ENCODE assay signal across 8 mouse cellular contexts in genomic region chr5:143526698-143527331, GRCm38 (mm10). TPM values are rescaled to one million over a fixed set of nuclear protein-coding genes. Genes with fewer than 3 reads are reported as not detected.
A peak's percentile ranks its signal among the peaks of the same experiment; 100 is the strongest.
DNase-seq lines count a peak whose midpoint lies in the region; ATAC-seq and TF ChIP-seq lines count a peak whose summit lies in the region.

No protein-coding gene starts in this region.

- H3K9me3 ChIP-seq in embryonic facial prominence, embryonic 10.5 days, result no peaks in the 10 kb centered on the region
- H3K9me3 ChIP-seq in hindbrain, embryonic 13.5 days, result no peaks in the 10 kb centered on the region
- H3K9me3 ChIP-seq in liver, embryonic 13.5 days (replicated peaks), result no peaks in the 10 kb centered on the region
- H3K9me3 ChIP-seq in neural tube, embryonic 11.5 days (ENCODE audit: control insufficient read depth, low read length), result no peaks in the 10 kb centered on the region

- H3K9ac ChIP-seq in hindbrain, embryonic 13.5 days, result peak overlapping the region; percentile 100
- peak overlapping the region; percentile 100 for H3K9ac ChIP-seq in liver, embryonic 13.5 days
- H3K9ac ChIP-seq in neural tube, embryonic 11.5 days (ENCODE audit: low read length), result peak overlapping the region; percentile 99

- no peak for ATAC-seq in hindbrain, embryonic 13.5 days (ENCODE audit: low FRiP score)
- ATAC-seq in liver, embryonic 13.5 days (ENCODE audit: low read depth), result 0 out of 2 replicates have a peak, but pooled peaks have one; percentile 2
- no peak for ATAC-seq in neural tube, embryonic 11.5 days (ENCODE audit: insufficient read depth, low FRiP score, low TSS enrichment)

- TF ChIP-seq CTCF in lung, adult 2 months (IDR thresholded peaks at IDR 0.05; ENCODE audit: insufficient read depth, low read length), result no peak

- H3K27ac ChIP-seq in embryonic facial prominence, embryonic 10.5 days (replicated peaks), result peak overlapping the region; percentile 100
- H3K27ac ChIP-seq in hindbrain, embryonic 13.5 days, result peak overlapping the region; percentile 96; the same call in 1 of the 2 replicates
- H3K27ac ChIP-seq in liver, embryonic 13.5 days, result peak overlapping the region; percentile 100
- H3K27ac ChIP-seq in neural tube, embryonic 11.5 days (ENCODE audit: low read depth, low read length), result no peak overlapping the region; the same call in 1 of the 2 replicates

- DNase-seq in lung, adult 2 months, result peak; percentile 51
- no peak for DNase-seq in lung, postnatal 25 days (ENCODE audit: low spot score)
- peak; percentile 55 for DNase-seq in embryonic facial prominence, embryonic 10.5 days (ENCODE audit: low spot score)
- peak; percentile 24 for DNase-seq in liver, embryonic 13.5 days
- DNase-seq in neural tube, embryonic 11.5 days (ENCODE audit: low spot score), result peak; percentile 34
- no peak for DNase-seq in gastrocnemius, postnatal 10 days
- no peak for DNase-seq in gastrocnemius, postnatal 14 days

- intact Hi-C loops in gastrocnemius, postnatal 14 days (cut with DNase I; ENCODE audit: low total_unique reads), result no loop called here

- peak overlapping the region; percentile 93 for H3K4me2 ChIP-seq in hindbrain, embryonic 13.5 days
- peak overlapping the region; percentile 94 for H3K4me2 ChIP-seq in liver, embryonic 13.5 days
- peak overlapping the region; percentile 91 for H3K4me2 ChIP-seq in neural tube, embryonic 11.5 days (ENCODE audit: low read depth)

- TF ChIP-seq POLR2A in lung, adult 2 months (IDR thresholded peaks at IDR 0.05; ENCODE audit: borderline replicate concordance, extremely low read depth, low read depth, low read length), result 0 out of 2 replicates have a peak, but pooled peaks have one; percentile 20

- peak overlapping the region; percentile 97 for H3K4me3 ChIP-seq in lung, adult 2 months (replicated peaks; ENCODE audit: extremely low read depth, low read depth, low read length)
- H3K4me3 ChIP-seq in embryonic facial prominence, embryonic 10.5 days, result peak overlapping the region; percentile 94
- peak overlapping the region; percentile 99 for H3K4me3 ChIP-seq in hindbrain, embryonic 13.5 days
- peak overlapping the region; percentile 99 for H3K4me3 ChIP-seq in liver, embryonic 13.5 days (replicated peaks)
- peak overlapping the region; percentile 98 for H3K4me3 ChIP-seq in neural tube, embryonic 11.5 days (ENCODE audit: low read depth, low read length)

- H3K36me3 ChIP-seq in embryonic facial prominence, embryonic 10.5 days (replicated peaks), result peaks cover 18% of the 10 kb centered on the region
- peaks cover 3% of the 10 kb centered on the region; the same call in 1 of the 2 replicates for H3K36me3 ChIP-seq in hindbrain, embryonic 13.5 days
- H3K36me3 ChIP-seq in liver, embryonic 13.5 days, result peaks cover 13% of the 10 kb centered on the region
- no peaks in the 10 kb centered on the region for H3K36me3 ChIP-seq in neural tube, embryonic 11.5 days (ENCODE audit: control insufficient read depth, insufficient read depth, low read length)

- peaks cover 32% of the 10 kb centered on the region for H3K4me1 ChIP-seq in lung, adult 2 months (ENCODE audit: control insufficient read depth, insufficient read depth, low read length)
- H3K4me1 ChIP-seq in embryonic facial prominence, embryonic 10.5 days, result peaks cover 28% of the 10 kb centered on the region
- H3K4me1 ChIP-seq in hindbrain, embryonic 13.5 days (replicated peaks), result peaks cover 40% of the 10 kb centered on the region
- H3K4me1 ChIP-seq in liver, embryonic 13.5 days (replicated peaks), result peaks cover 71% of the 10 kb centered on the region
- peaks cover 13% of the 10 kb centered on the region for H3K4me1 ChIP-seq in neural tube, embryonic 11.5 days (ENCODE audit: control insufficient read depth, insufficient read depth, low read length)

- under 1% methylated on average over 28 of the region's 28 CpGs for WGBS in lung, adult 2 months
- 10% methylated on average over 28 of the region's 28 CpGs for WGBS in embryonic facial prominence, embryonic 10.5 days
- WGBS in hindbrain, embryonic 13.5 days, result 13% methylated on average over 28 of the region's 28 CpGs
- 2% methylated on average over 28 of the region's 28 CpGs for WGBS in liver, embryonic 13.5 days (ENCODE audit: insufficient replicate concordance)
- 5% methylated on average over 28 of the region's 28 CpGs for WGBS in neural tube, embryonic 11.5 days

- H3K27me3 ChIP-seq in embryonic facial prominence, embryonic 10.5 days (replicated peaks; ENCODE audit: low read depth, poor library complexity, severe bottlenecking), result no peaks in the 10 kb centered on the region
- no peaks in the 10 kb centered on the region for H3K27me3 ChIP-seq in hindbrain, embryonic 13.5 days
- H3K27me3 ChIP-seq in liver, embryonic 13.5 days, result no peaks in the 10 kb centered on the region
- no peaks in the 10 kb centered on the region for H3K27me3 ChIP-seq in neural tube, embryonic 11.5 days (ENCODE audit: control insufficient read depth, insufficient read depth, low read length)

RNA-seq across cellular contexts. Expression of gene Rac1, which starts 1.0 kb away (rescaled TPM):
- polyA plus RNA-seq in lung, adult 2 months (2012; rRNA removed), result 228 and 400 TPM in 2 replicates
- polyA plus RNA-seq in embryonic facial prominence, embryonic 10.5 days (2016; fragmentation: Nextera tagmentation; extraction: Ambion mirVana), result 400 and 407 TPM in 2 replicates
- 390 and 391 TPM in 2 replicates for polyA plus RNA-seq in hindbrain, embryonic 13.5 days (2015; fragmentation: Nextera tagmentation; extraction: Ambion mirVana)
- 178 and 188 TPM in 2 replicates for polyA plus RNA-seq in liver, embryonic 13.5 days (2015; fragmentation: Nextera tagmentation; extraction: Ambion mirVana)
- 519 and 552 TPM in 2 replicates for polyA plus RNA-seq in neural tube, embryonic 11.5 days (2014; fragmentation: Nextera tagmentation; extraction: Ambion mirVana)
- total RNA-seq in gastrocnemius, postnatal 10 days (2021), result 100 to 1,000 TPM; 237 to 250 TPM
- 100 to 1,000 TPM; 197 to 208 TPM for total RNA-seq in gastrocnemius, postnatal 14 days (2021)

Comparison
In these comparisons a context has a peak if more than half of its experiments do, and no peak if none do; other contexts are left out.
1. DNase-seq: peak in lung, adult 2 months (single experiment), embryonic facial prominence, embryonic 10.5 days (single experiment), liver, embryonic 13.5 days (single experiment) and neural tube, embryonic 11.5 days (single experiment); none in lung, postnatal 25 days (single experiment), gastrocnemius, postnatal 10 days (single experiment) and gastrocnemius, postnatal 14 days (single experiment).
2. Peak in every context shown above with its lines, with median percentiles within 50 percentile points of each other: H3K4me3 ChIP-seq, H3K4me2 ChIP-seq and H3K9ac ChIP-seq.